Mouse (Mus musculus) frontal cortex, postnatal 10 days (tissue): ENCODE results near the gene Fgd6.

Source experiments
- DNase-seq, 2 experiments: peaks; one replicate each; pipeline ENCODE4 v3.0.0; 2022; ENCODE audit warnings: low spot score in 2 of 2, mixed read lengths in 1 of 2

The Fgd6 gene

GRCm38 (mm10) chr10:94095743-94096465, 60.1 kb downstream of the Fgd6 start:
- no peak for DNase-seq

DNA sequence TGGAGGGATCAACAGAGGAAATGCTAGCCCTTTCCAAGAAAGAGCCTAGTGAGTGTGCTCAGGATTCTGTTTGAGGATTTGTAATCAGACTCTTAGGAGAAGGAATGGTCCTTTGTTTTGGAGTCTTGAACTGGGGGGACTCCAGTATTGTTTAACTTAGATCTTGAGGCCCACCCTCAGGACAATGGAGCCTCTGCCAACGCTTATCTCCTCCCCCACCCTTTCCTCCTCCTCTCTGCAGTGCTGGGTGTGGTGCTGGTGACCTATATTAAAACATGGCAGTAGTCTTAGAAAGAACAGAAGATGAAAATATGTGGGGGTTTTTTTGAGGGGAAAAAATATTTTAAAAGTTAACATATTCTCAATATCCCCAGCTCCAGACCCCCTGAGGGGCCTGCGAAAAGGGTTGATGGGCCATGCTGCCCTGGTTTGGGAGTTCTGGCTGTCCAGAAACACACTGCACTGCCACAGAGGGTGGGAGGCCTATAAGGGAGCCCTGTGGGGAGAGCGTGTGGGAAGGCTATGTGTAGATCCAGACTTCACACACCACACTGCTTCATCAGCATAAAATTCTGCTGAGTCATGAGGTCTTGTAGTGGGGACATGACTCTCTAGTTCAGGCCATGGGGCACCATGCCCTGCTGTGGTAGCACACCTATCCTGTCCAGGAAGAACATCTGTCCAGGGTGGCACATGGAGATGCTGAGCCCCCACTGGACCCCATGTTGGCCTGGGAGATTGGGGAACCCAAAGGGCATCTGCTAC, 61.5 kb downstream of the Fgd6 start:
- DNase-seq: no peak

DNA sequence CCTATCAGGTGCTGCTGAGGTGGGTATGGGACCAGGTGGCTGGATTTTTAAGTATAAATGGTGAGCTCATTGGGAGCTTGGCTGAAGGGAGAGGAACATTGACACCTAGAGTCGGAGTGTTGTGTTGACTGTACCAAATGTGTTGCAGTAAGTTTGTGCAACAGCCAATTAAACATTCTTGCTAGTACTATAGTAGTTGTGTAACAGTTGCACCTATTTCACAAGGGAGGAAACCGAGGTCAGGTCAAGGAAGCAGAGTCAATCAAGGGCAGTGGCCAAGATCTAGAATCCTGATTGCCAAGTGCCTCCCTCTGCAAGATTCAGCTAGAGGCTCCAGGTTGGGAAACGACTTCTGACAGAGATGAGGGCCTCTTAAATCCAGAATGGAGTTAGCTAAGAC, 62.3 kb downstream of the Fgd6 start:
- DNase-seq: no peak

GRCm38 (mm10) chr10:94105498-94105897, 69.7 kb downstream of the Fgd6 start:
- DNase-seq: no peak

- DNase-seq: no peak
Measured at GRCm38 (mm10) chr10:94107168-94107567, 71.4 kb downstream of the Fgd6 start.

GRCm38 (mm10) chr10:94107607-94108006, 71.8 kb downstream of the Fgd6 start:
- no peak for DNase-seq

DNA sequence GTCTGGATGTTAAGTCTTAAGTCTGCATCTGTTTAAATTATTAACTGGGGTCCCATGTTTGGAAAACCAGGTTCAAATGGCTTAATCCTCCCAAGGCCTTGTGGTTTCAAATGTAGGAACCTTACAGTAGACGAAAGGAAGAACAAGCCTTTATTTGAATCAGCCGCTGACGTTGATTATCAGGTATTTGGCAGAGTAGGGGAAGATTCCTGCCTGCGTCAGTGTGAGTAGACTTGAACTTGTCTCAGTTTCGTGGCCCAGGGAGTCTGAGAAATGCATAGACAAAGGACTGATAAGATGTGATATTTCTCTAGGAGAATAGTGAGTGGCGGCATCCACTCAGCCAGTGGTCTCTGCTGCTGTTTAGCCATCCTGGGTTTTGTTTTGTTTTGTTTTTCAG, 73.0 kb downstream of the Fgd6 start:
- DNase-seq: no peak

DNA sequence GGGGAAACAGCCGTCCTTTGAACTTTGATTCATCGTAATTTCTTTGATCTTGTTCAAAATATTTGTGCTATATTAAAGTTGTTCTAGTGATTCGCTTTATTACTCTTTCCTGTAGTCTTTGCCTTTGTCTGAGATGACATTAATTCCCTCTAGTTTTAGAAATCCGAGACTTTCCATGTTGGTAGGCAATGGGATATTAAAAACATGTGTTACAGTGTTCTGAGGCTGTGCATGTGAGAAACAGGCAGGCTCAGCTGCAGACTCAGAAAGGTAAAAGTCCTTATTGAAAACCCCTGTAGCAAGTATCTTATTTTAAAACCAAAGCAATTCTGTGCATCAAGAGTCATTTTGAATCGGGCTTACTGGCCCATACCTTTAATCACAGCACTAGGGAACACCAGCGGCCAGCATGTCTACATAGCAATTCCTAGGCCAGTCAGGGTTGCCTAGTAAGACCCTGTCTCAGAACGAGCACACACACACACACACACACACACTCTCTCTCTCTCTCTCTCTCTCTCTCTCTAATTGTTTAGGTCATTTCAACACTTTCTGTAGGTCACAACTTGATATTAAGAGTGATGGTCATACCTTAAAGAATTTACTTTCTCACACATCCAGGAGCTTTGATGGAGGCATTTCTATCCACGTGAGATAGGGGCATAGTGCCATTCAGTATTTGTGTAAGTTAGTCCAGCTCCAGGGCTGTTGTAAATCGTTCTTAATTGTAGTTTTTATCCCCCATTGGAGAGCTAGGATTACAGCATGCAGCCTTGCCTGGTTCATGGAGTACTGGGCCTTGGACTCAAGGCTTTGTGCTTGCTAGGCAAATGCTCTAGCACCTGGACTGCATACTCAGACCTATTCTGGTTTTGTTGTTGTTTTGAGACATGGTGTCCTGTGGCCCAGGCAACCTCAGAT, 75.3 kb downstream of the Fgd6 start:
- no peak for DNase-seq

DNA sequence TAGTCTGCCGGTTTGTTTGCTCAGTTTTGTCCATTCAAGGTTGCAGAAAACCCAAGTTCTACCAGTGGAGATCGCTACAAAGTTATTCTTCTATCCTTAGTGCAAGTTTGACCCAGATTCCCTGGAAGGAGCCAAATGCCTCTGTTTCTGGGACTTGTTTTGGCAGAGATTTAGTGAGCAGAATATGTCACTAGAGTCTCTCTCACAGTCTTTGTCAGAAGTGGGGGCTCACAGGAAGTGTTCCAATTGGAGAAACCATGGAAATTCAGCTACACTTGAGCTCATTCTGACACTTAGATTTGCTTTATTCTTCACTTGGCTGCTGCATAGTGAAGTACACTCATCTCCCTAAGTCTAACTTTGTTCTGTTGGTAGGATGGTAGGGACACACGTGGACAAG, 76.4 kb downstream of the Fgd6 start:
- DNase-seq: no peak

GRCm38 (mm10) chr10:94115893-94116599, 80.2 kb downstream of the Fgd6 start:
- DNase-seq: peak; percentile 48 to 75

- DNase-seq: no peak
Measured at GRCm38 (mm10) chr10:94116781-94117340, 81.1 kb downstream of the Fgd6 start.

GRCm38 (mm10) chr10:94117916-94118315, 82.1 kb downstream of the Fgd6 start:
- no peak for DNase-seq

- DNase-seq: no peak
Measured at GRCm38 (mm10) chr10:94118993-94119392, 83.2 kb downstream of the Fgd6 start.

DNA sequence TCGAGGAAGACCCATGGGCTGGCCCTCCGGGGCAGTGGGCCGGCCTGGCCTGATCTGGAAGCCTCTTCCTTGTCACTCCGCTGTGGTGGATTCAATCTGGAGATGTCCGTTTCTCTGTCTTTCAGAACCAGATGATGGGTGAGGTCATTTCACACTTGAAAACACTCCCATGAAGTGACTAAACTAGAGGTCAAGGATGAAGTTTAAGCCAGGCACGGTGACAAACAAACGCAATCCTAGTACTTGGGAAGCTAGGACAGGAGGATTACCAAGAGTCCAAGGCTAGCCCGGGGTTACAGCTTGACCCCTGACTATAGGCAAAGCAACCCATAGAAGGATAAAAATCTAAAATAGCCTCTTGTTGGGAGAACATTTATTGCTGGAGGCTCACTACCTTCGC, 84.9 kb downstream of the Fgd6 start:
- DNase-seq: no peak

GRCm38 (mm10) chr10:94122595-94122994, 86.8 kb downstream of the Fgd6 start:
- no peak for DNase-seq

GRCm38 (mm10) chr10:94123581-94123980, 87.8 kb downstream of the Fgd6 start:
- DNase-seq: no peak

DNA sequence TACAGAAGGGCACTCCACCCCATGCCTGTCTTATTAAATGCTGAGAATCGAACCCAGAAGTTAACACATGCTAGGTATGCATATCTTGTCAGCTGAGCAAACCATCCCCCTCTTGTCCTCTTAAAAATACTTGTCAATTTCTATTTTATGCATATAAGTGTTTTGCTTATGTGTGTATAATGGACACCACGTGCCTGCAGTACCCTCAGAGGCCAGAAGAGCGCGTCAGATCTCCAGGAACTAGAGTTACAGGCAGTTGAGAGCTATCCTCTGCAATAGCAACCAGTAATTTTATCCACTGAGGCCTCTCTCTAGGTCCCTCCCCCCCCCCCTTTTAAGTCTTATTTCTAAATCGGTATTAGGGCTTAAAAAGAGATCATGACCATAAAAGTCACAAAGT, 88.6 kb downstream of the Fgd6 start:
- DNase-seq: no peak

- DNase-seq: peak; percentile 48 to 66
Measured at GRCm38 (mm10) chr10:94129680-94130119, 93.9 kb downstream of the Fgd6 start.

DNA sequence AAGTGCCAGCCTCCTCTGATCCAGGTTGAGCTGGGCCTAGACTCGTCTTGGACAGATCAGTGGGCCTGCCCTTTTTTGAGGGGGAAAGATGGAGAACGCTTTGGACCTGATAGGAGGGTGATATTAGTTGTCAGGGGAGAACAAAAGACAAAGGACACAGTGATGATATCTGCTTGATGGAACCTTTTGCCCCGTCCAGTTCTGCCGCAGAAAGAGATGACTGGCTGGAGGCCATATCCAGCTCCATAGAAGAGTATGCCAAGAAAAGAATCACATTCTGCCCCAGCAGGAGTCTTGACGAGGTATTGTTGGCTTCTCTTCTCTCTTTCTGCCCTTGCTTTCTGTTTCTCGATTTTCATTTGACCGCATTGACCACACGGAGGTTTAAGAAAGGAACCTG, 97.3 kb downstream of the Fgd6 start:
- DNase-seq: no peak

DNA sequence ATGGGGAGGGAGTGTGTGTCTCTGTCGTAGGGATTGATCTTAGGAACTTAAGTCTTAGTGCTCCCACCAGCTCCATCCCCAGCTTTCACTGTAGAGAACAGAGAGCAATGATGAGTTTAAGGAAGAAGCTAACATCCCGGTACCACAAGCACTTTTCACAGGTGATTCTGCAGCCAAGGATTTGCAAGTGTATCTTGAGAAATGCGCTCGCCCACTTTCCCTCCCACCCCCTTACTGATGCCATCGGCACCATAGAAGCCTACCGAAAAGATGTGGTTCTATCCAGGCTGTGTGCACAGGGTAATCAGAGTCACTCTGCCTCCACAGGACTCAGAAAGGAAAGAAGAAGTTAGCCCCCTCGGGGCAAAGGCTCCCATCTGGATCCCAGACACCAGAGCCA, 97.9 kb downstream of the Fgd6 start:
- DNase-seq: no peak
